Mouse (Mus musculus): Measurements from ENCODE around the gene Tnfrsf19. TPM values are rescaled to one million over a fixed set of nuclear protein-coding genes. Genes with fewer than 3 reads are reported as not detected.

The Tnfrsf19 gene
- polyA plus RNA-seq, 1 experiment from 2014 or later: 99.6 TPM

DNA sequence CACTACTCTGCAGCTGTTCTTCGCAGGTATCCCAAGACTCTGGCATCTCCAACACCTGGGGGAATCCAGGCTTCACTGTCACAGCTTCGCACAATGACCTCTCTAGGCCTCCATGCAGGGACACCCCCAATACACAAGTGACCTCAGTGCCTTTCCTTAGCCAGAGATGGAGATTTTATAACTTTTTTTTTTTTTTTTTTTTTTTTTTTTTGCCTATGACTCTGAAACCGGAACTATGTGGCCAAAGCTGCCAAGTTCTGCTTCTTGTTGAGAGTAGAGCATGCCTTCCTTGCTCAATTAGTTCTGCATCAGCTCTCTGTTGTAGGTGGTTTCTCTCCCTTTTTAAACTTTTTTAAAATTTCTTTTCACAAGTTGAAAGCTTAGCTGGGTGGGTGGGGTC, 5.9 kb upstream of the Tnfrsf19 start:
- Histone ChIP-seq H3K9me3 (replicated peaks) (no peaks in the 10 kb centered on the region), H3K27me3 (no peaks in the 10 kb centered on the region), H3K4me1 (peaks cover 24% of the 10 kb centered on the region), H3K27ac (replicated peaks) (no peak overlapping the region), H3K9ac (no peak overlapping the region), H3K36me3 (no peaks in the 10 kb centered on the region), H3K4me3 (replicated peaks) (no peak overlapping the region), H3K4me2 (replicated peaks) (no peak overlapping the region)
- 81% methylated on average over 3 of the region's 3 CpGs for WGBS
- ATAC-seq (ENCODE audit: insufficient number of reproducible peaks, low FRiP score, low TSS enrichment, low read depth): no peak

DNA sequence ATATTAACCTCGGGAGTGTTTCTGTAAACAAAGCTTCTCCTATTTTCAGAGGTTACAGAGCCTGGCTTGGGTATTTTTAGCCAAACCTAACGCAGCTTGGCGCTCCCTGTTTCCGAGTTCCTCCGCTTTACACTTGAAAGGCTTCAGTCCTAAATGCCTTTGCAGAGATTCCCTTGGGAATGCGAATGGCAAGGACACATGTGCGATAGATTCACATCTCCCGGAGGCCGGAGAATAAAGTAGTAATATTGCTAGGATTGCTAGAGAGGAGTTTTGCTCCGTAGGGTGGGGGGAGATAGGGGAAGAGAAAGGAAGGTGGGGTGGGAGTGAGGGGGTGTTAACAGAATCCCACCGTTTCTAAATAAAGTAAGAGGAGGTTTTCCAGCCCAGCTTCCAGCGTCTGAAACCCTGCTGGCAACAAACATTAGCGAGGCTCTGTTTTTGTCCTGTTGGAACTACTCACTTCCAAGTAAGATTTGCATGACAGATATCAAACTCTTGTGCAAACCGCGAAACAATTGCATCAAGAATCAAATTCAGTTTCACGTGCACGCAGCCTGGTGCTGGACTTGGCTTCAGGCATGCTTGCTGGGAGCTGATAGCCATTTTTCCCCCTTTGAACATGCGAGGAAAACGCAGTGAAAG, 722 bp downstream of the Tnfrsf19 start:
- Histone ChIP-seq H3K36me3 (no peaks in the 10 kb centered on the region), H3K4me3 (replicated peaks) (peak overlapping the region; percentile 48)
- 1% methylated on average over 19 of the region's 19 CpGs for WGBS

DNA sequence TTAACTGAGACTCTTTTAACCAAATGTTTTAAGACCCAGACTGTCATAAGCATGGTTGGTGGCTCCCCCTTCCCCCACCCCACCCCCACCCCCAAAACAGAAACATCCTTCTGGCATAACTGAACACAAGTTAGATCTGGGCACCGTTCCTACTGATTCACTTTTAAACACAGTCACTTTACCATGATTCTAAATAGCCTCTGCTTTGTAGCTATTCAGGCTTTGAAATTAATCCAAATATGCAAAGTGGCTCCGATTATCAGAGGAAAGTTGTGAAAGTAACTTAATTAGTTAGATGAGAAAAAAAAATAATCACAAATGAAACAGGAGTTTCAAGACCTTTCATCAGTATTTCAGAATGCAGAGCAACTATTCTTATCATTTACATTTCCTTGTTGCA, 2.0 kb downstream of the Tnfrsf19 start:
- 14% methylated on average over 2 of the region's 2 CpGs for WGBS
- Histone ChIP-seq H3K4me2 (replicated peaks) (peak overlapping the region; percentile 79), H3K27me3 (no peaks in the 10 kb centered on the region), H3K36me3 (no peaks in the 10 kb centered on the region), H3K9me3 (replicated peaks) (no peaks in the 10 kb centered on the region), H3K4me3 (replicated peaks) (peak overlapping the region; percentile 48), H3K4me1 (peaks cover 28% of the 10 kb centered on the region), H3K9ac (peak overlapping the region; percentile 12; the same call in 1 of the 2 replicates), H3K27ac (replicated peaks) (peak overlapping the region; percentile 92)
- no peak for ATAC-seq (ENCODE audit: insufficient number of reproducible peaks, low FRiP score, low TSS enrichment, low read depth)

More for the DNA sequence above, 722 bp downstream of the Tnfrsf19 start:
- Histone ChIP-seq H3K4me1 (peaks cover 28% of the 10 kb centered on the region), H3K9me3 (replicated peaks) (no peaks in the 10 kb centered on the region), H3K9ac (peak overlapping the region; percentile 51), H3K27me3 (no peaks in the 10 kb centered on the region), H3K27ac (replicated peaks) (peak overlapping the region; percentile 92), H3K4me2 (replicated peaks) (peak overlapping the region; percentile 79)
- no peak for ATAC-seq (ENCODE audit: insufficient number of reproducible peaks, low FRiP score, low TSS enrichment, low read depth)

DNA sequence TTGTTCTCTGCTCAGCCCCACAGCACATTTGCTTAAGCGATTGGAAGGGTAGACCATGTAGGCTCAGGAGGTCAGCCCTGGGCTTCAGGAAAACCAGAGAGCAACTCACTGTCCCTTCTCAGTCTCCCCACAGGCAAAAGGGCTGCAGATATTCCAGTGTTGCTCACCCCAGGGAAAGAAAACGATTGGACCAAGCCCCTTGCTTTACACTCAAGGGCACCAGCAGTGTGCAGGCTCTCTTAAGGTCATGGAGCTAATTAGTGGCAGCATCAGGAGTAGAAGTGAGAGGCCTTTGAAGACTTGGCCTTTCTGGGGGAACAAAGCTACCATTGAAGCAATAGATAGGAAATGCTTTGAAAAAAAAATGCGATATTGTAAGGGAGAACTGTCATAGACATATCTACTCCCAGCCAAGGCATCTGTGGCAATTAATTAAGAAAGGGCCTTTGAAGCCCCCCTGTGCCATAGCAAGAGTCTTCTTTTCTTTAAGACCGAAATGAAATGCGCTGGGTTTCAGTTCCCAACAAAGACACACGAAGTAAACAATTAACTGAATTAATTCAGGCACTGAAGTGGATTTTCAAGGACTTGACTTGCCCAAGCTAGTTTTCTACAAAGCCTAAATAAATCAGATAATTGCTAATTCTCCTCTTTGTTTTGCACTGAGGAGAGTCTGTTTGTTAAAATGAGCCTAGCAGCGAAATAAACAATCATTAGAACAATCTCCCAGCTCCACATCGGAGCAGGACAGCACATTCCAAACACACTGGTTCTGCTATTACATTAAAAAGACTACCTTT, 2.6 kb downstream of the Tnfrsf19 start:
- WGBS: 14% methylated on average over 8 of the region's 8 CpGs
- Histone ChIP-seq H3K27ac (replicated peaks) (peak overlapping the region; percentile 92), H3K4me1 (peaks cover 28% of the 10 kb centered on the region), H3K27me3 (no peaks in the 10 kb centered on the region), H3K4me3 (replicated peaks) (peak overlapping the region; percentile 48), H3K4me2 (replicated peaks) (peak overlapping the region; percentile 79), H3K9me3 (replicated peaks) (no peaks in the 10 kb centered on the region), H3K36me3 (no peaks in the 10 kb centered on the region), H3K9ac (peak overlapping the region; percentile 12)
- ATAC-seq (ENCODE audit: insufficient number of reproducible peaks, low FRiP score, low TSS enrichment, low read depth): no peak

DNA sequence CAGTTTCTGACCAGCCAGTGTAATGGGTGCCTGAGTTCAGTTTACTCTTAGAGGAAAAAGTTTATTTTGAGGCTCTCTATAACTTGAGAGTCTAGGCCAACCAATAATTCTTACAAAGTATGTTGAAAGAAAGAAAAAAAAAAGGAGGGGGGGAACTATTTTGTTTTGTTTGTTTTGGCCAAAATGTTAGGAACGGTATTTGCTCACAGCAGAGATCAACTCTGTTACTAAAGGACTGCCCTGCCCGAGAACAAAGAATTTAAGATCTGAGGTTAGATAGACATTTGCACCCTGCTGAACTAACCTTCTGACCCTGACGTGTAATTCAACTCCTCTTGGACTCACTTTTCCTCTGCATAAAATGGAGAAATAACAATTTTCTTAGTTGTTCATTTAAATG, 4.0 kb downstream of the Tnfrsf19 start:
- 48% methylated on average over 3 of the region's 3 CpGs for WGBS
- Histone ChIP-seq H3K36me3 (no peaks in the 10 kb centered on the region), H3K9me3 (replicated peaks) (no peaks in the 10 kb centered on the region), H3K27me3 (no peaks in the 10 kb centered on the region), H3K4me2 (replicated peaks) (no peak overlapping the region), H3K9ac (no peak overlapping the region), H3K4me3 (replicated peaks) (no peak overlapping the region), H3K27ac (replicated peaks) (no peak overlapping the region), H3K4me1 (peaks cover 40% of the 10 kb centered on the region)
- ATAC-seq (ENCODE audit: insufficient number of reproducible peaks, low FRiP score, low TSS enrichment, low read depth): no peak

DNA sequence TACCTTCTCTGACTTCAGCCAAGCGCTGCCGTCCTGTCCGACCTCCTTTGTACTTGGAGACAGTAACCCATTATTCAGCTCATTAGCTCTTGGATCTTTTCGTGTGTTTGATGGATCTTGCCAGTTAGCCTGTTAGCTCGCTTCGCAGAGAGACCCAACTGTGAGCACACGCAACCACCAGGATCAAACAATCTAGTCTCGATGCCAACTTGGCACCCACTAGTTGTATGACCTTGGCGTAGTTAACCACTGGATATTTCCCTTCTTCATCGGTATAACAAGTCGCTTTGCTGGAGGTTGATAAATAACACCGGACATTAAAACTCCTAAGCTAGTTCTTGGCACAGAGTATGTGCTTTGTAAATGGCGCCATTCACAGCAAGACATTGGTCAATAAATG, 6.1 kb downstream of the Tnfrsf19 start:
- Histone ChIP-seq H3K9me3 (replicated peaks) (no peaks in the 10 kb centered on the region), H3K27me3 (no peaks in the 10 kb centered on the region), H3K9ac (no peak overlapping the region), H3K4me2 (replicated peaks) (no peak overlapping the region), H3K4me3 (replicated peaks) (no peak overlapping the region), H3K27ac (replicated peaks) (no peak overlapping the region), H3K36me3 (no peaks in the 10 kb centered on the region), H3K4me1 (peaks cover 39% of the 10 kb centered on the region)
- WGBS: 85% methylated on average over 13 of the region's 13 CpGs
- no peak for ATAC-seq (ENCODE audit: insufficient number of reproducible peaks, low FRiP score, low TSS enrichment, low read depth)

DNA sequence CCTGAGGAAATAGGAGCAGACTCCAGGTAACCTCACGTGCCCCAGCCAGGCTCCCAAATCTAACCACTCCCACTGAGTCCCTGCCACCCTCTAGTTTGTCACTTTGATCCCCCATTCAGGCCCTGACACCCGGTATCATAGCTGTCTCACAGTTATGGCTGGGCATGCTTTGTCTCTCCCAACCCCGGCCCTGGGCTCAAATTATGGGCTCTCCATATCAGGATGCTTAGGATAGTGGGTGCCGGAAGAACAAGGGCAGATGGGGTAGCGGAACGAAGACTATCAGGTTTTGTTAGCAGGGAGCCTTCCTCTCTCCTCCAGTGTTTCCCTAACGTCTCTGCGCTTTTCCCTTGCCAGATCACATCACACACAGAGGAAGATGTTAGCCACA, 8.2 kb downstream of the Tnfrsf19 start:
- no peak overlapping the region for H3K9ac ChIP-seq

DNA sequence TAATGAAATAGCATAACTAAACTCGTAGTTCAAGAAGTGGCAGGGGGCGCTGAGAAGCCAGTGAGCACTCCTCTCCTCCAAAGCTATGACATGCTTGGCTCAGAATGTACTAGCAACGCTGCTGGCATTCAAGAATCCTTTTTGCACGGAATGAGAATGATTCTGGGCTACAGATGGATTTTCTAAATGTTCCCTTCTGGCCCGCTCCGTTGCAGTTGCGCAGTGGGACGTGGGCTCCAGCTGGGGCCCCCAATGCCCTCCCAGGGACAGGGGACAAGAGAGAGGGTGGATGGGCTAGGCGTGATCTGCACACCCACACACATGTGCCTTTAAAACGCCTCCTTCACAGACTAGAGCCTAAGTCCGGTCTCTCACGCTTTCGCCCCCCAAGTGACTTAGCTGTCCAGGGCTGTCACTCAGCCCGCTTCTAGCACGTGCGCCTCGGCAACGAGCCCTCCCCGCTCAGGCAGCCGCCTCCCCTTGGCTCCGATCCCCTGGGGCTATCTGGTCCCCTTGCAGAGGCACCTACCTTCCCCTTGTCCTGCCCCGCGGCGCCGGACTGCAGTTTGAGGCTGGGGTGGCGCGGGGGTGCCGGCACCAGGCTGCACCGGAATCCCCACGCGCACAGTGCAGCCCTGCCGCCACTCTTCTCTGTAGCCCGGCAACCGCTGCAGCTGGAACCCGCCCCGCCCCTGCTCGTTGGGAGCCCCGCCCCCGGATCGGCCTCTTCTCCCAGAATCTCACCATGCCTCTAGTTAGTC, 8.8 kb downstream of the Tnfrsf19 start:
- H3K4me3 ChIP-seq (replicated peaks): peak overlapping the region; percentile 73
- peak overlapping the region; percentile 78 for H3K27ac ChIP-seq (replicated peaks)
- peak overlapping the region; percentile 98 for H3K4me2 ChIP-seq (replicated peaks)
- ATAC-seq (ENCODE audit: insufficient number of reproducible peaks, low FRiP score, low TSS enrichment, low read depth): peak; percentile 86
- H3K9me3 ChIP-seq (replicated peaks): no peaks in the 10 kb centered on the region
- WGBS: under 1% methylated on average over 40 of the region's 40 CpGs
- H3K27me3 ChIP-seq: no peaks in the 10 kb centered on the region
- peaks cover 38% of the 10 kb centered on the region for H3K4me1 ChIP-seq
- peak overlapping the region; percentile 55 for H3K9ac ChIP-seq
- H3K36me3 ChIP-seq: no peaks in the 10 kb centered on the region

More for the DNA sequence above, 8.2 kb downstream of the Tnfrsf19 start:
- Histone ChIP-seq H3K27me3 (no peaks in the 10 kb centered on the region), H3K4me3 (replicated peaks) (peak overlapping the region; percentile 73), H3K4me2 (replicated peaks) (peak overlapping the region; percentile 98), H3K27ac (replicated peaks) (0 out of 2 replicates have a peak overlapping the region, but pooled peaks have one; percentile 22), H3K9me3 (replicated peaks) (no peaks in the 10 kb centered on the region), H3K36me3 (no peaks in the 10 kb centered on the region), H3K4me1 (peaks cover 38% of the 10 kb centered on the region)
- ATAC-seq (ENCODE audit: insufficient number of reproducible peaks, low FRiP score, low TSS enrichment, low read depth): peak; percentile 55
- WGBS: 30% methylated on average over 8 of the region's 8 CpGs

DNA sequence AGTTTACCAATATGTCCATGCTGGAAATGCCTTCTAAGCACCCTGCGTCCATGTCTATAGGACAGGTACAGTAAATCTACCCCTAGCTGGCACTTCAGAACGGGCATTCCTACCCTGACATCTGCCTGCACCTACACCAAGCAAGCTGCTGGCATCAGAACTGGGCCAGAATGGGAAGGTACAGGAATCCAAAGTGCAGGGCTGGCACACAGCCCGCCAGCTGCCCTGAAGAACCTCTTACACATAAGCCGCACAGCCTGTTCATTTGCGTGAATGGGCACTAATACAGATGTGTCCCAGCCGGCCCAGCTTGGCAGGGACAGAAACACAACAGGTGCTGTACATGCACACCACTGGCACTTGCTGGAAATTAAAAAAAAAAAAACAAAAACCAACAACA, 15.9 kb downstream of the Tnfrsf19 start:
- no peak overlapping the region for H3K4me2 ChIP-seq (replicated peaks)
- H3K36me3 ChIP-seq: no peaks in the 10 kb centered on the region
- H3K4me1 ChIP-seq: peaks cover 21% of the 10 kb centered on the region
- H3K9ac ChIP-seq: no peak overlapping the region
- no peaks in the 10 kb centered on the region for H3K27me3 ChIP-seq
- no peak overlapping the region for H3K4me3 ChIP-seq (replicated peaks)
- no peak for ATAC-seq (ENCODE audit: insufficient number of reproducible peaks, low FRiP score, low TSS enrichment, low read depth)
- H3K9me3 ChIP-seq (replicated peaks): no peaks in the 10 kb centered on the region
- WGBS: 69% methylated on average over 6 of the region's 6 CpGs
- H3K27ac ChIP-seq (replicated peaks): 0 out of 2 replicates have a peak overlapping the region, but pooled peaks have one; percentile 11

DNA sequence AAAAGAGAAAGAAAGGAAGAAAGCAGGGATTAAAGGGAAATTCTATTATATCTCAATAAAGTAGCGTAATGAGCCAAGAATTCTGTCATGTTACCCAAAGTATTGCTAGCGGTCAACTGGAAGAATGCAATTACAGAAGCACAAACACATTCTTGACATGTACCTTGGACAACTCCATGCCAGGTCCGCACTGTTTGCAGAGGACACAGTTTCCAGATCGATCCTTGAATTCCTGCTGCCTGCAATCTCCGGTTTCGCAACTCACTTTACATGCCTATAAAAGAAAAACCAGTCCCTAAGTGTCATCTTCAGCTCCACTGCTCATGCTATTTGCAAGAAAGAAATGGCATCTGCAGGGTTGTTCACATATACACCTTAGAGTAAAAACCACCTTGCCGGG, 22.3 kb downstream of the Tnfrsf19 start:
- H3K9me3 ChIP-seq (replicated peaks): no peaks in the 10 kb centered on the region
- 91% methylated on average over 7 of the region's 7 CpGs for WGBS
- H3K4me1 ChIP-seq: no peaks in the 10 kb centered on the region
- no peak for ATAC-seq (ENCODE audit: insufficient number of reproducible peaks, low FRiP score, low TSS enrichment, low read depth)
- H3K27ac ChIP-seq (replicated peaks): no peak overlapping the region
- no peak overlapping the region for H3K4me3 ChIP-seq (replicated peaks)
- no peak overlapping the region for H3K4me2 ChIP-seq (replicated peaks)
- no peak overlapping the region for H3K9ac ChIP-seq
- peaks cover 13% of the 10 kb centered on the region; the same call in 1 of the 2 replicates for H3K36me3 ChIP-seq
- no peaks in the 10 kb centered on the region for H3K27me3 ChIP-seq

DNA sequence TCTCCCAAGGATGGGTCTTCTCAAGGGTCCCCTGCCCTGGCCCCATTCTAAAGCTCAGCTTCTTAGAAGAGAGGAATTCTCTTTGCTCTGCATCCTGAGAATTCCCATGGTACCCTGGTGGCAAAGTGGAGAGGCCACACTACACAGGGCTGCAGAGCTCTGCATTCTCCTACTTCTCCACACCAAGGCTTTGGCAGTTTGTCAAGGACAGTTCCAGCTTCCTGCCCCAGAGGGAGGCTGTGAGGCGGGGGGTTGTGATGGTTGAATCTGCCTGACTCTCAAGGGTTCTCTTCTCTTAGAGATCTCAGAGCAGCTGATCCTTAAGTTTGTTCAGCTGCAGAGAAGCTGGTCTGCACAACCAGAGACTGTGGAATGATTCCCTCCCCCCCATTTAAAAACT, 23.9 kb downstream of the Tnfrsf19 start:
- H3K9me3 ChIP-seq (replicated peaks): no peaks in the 10 kb centered on the region
- no peak overlapping the region for H3K4me2 ChIP-seq (replicated peaks)
- H3K9ac ChIP-seq: no peak overlapping the region
- H3K27me3 ChIP-seq: no peaks in the 10 kb centered on the region
- H3K27ac ChIP-seq (replicated peaks): no peak overlapping the region
- peaks cover 7% of the 10 kb centered on the region for H3K4me1 ChIP-seq
- ATAC-seq (ENCODE audit: insufficient number of reproducible peaks, low FRiP score, low TSS enrichment, low read depth): no peak
- 58% methylated on average over 1 of the region's 1 CpGs for WGBS
- H3K36me3 ChIP-seq: peaks cover 13% of the 10 kb centered on the region; the same call in 1 of the 2 replicates
- no peak overlapping the region for H3K4me3 ChIP-seq (replicated peaks)

Measured in embryonic facial prominence, embryonic 15.5 days (tissue).